Mouse (Mus musculus) stomach, postnatal 0 days (tissue): Measurements from ENCODE around the gene Hc.

Experiments used
- CTCF ChIP-seq: IDR thresholded peaks from 2 replicates; pipeline ENCODE4 v1.5.1; 2016; ENCODE audit warnings: antibody characterized with exemption, low read depth, mild to moderate bottlenecking, moderate library complexity
- EP300 ChIP-seq: optimal IDR thresholded peaks from 2 replicates; pipeline ENCODE3; 2016; ENCODE audit warnings: antibody characterized with exemption

DNA sequence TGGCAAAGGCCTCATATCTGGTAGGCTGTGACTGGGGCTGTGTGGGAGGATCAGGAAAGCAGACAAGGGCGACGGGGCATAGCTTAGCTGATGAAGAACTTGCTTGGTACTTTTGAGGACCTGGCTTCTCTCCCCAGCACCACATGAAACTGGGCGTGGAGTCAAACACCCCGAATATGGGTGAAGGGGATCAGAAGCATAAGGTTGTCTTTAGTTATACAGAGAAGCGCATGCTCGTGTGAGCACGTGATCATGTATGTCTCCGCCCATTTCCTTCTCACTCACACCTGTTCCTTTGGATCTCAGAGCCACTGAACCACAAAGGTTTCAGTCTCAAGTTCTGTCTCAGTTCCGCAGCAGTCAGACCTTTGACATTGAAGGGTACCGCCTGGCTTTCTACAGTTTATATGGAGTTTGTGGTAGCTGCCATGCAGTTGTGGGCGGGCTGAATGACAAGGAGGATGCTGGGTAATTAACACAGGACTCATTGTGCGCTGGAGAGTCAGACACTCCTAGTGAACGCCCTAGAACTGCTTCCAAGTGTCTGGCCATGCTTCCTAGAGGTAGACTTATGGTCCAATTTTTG lies 97.8 kb downstream of the Hc start:
- TF ChIP-seq CTCF (no peak), EP300 (no peak)
